Mouse (Mus musculus): ENCODE measurements around the gene P4hb. TPM values are rescaled to one million over a fixed set of nuclear protein-coding genes. Genes with fewer than 3 reads are reported as not detected.
A peak's percentile ranks its signal among the peaks of the same experiment; 100 is the strongest.

P4hb gene
- polyA plus RNA-seq, 1 experiment = 444 TPM

- TF ChIP-seq MYOG (IDR thresholded peaks at IDR 0.05; ENCODE audit: control insufficient read depth in 1 of 3, insufficient read depth in 1 of 3, insufficient read length in 2 of 3, low read depth in 2 of 3) (no peak), REST (IDR thresholded peaks at IDR 0.05; ENCODE audit: insufficient read depth, insufficient read length) (no peak), POLR2AphosphoS2 (IDR thresholded peaks at IDR 0.05; ENCODE audit: insufficient read length, low read depth) (peak; percentile 34), MYOD1 (IDR thresholded peaks at IDR 0.05; ENCODE audit: control insufficient read depth in 1 of 3, insufficient read length in 2 of 3, low read depth in 2 of 3) (no peak), MAX (IDR thresholded peaks at IDR 0.05; ENCODE audit: low read depth) (no peak), USF1 (IDR thresholded peaks at IDR 0.05; ENCODE audit: low read depth) (no peak), SRF (IDR thresholded peaks at IDR 0.05; ENCODE audit: control insufficient read depth, insufficient read length, low read depth) (no peak), POLR2A (IDR thresholded peaks at IDR 0.05; ENCODE audit: insufficient read length, low read depth) (peak; percentile 4)
These were observed 7.1 kb upstream of the P4hb start for GRCm38 (mm10) chr11:120580190-120580589.

DNA sequence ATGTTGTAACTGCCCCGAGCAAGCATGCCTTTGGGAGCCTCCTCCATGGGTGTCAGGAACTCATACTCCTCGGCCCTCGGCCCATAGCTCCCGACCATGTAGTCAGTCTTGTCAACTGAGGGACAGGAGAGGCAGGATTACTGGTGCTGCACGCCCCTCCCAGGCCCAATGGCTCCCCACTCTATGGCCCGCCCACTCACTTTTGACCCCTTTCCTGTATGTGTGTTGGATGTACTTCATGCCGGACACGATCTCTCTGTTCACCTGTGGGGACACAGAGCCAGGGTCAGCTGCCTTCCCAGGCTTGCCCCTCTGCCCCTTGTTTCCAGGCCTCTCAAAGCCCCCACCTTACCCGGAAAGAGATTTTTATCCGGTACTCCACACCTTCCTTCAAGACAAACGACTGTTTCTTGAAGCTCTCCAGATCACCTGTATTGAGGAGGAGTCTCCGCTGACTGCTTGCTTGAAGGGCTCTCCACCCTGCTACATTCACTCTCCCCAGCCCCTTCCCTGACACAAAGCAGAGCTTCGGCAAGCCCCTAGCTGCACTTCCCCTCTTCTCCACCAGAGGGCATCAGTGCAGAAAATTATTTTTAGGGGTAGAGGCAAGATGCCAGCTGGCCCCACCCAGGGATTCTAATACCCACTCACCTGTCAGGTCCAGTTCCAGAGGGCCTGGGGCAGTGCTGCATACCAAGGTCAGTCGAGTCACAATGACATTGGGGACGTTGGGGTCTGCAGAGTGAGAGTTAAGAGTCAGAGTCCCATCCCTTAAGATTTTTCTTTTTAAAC is 6.5 kb upstream of the P4hb start:
- Histone ChIP-seq H3K27me3 (ENCODE audit: control insufficient read depth, insufficient read depth, insufficient read length) (no peaks in the 10 kb centered on the region), H3K4me2 (ENCODE audit: low read depth) (peak overlapping the region; percentile 100), H3K36me3 (ENCODE audit: control insufficient read depth, insufficient read depth) (peaks cover 24% of the 10 kb centered on the region), H3K4me3 (peak overlapping the region; percentile 99), H3ac (ENCODE audit: control insufficient read depth, insufficient read length) (peak overlapping the region; percentile 90), H3K79me2 (ENCODE audit: control insufficient read depth, insufficient read depth) (peaks cover 25% of the 10 kb centered on the region)
- TF ChIP-seq MYOD1 (IDR thresholded peaks at IDR 0.05; ENCODE audit: control insufficient read depth in 1 of 3, insufficient read length in 2 of 3, low read depth in 2 of 3) = peak in 2 of 3 experiments; percentile 6 to 67
- TF ChIP-seq POLR2A (IDR thresholded peaks at IDR 0.05; ENCODE audit: insufficient read length, low read depth) = peak; percentile 9
- TF ChIP-seq CEBPB (IDR thresholded peaks at IDR 0.05; ENCODE audit: insufficient read depth, poor library complexity, severe bottlenecking) = no peak
- TF ChIP-seq MYOG (IDR thresholded peaks at IDR 0.05; ENCODE audit: control insufficient read depth in 1 of 3, insufficient read depth in 1 of 3, insufficient read length in 2 of 3, low read depth in 2 of 3) = peak in 1 of 3 experiments; percentile 49

More at GRCm38 (mm10) chr11:120580190-120580589, 7.1 kb upstream of the P4hb start:
- H3K36me3 ChIP-seq (ENCODE audit: control insufficient read depth, insufficient read depth) = peaks cover 24% of the 10 kb centered on the region
- peak overlapping the region; percentile 99 for H3K4me3 ChIP-seq
- H3K4me2 ChIP-seq (ENCODE audit: low read depth) = peak overlapping the region; percentile 100
- no peaks in the 10 kb centered on the region for H3K27me3 ChIP-seq (ENCODE audit: control insufficient read depth, insufficient read depth, insufficient read length)
- H3K79me2 ChIP-seq (ENCODE audit: control insufficient read depth, insufficient read depth) = peaks cover 25% of the 10 kb centered on the region
- H3ac ChIP-seq (ENCODE audit: control insufficient read depth, insufficient read length) = peak overlapping the region; percentile 90

DNA sequence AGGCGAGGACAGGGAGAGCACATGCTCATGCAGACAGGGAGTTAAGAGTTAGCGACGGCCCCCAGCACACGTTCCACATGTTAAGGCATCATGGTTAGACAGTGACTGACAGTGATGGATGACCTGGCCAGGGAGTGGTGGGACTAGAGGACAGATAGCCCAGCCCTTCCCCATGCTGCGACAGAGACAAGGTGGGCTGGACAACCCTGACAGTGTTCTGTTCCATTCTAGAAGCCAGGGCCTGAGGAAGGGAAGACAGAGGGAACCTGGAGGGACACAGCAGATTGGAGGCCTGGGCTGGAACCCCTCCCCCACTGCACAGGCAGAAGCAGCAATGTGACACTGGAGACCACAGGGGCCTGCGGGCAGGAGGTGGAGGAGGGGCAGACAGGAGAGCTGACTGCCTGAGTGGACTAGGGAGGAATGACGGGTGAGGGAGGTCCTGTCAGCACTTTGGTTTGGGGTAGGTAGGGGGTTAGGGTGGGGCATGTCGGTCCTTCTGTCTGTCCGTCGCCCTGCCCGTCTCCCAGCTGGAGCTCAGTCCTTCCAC is 5.7 kb upstream of the P4hb start:
- Histone ChIP-seq H3K4me3 (peak overlapping the region; percentile 99), H3K4me2 (ENCODE audit: low read depth) (peak overlapping the region; percentile 100), H3K36me3 (ENCODE audit: control insufficient read depth, insufficient read depth) (peaks cover 24% of the 10 kb centered on the region), H3K27me3 (ENCODE audit: control insufficient read depth, insufficient read depth, insufficient read length) (no peaks in the 10 kb centered on the region), H3K79me2 (ENCODE audit: control insufficient read depth, insufficient read depth) (peaks cover 32% of the 10 kb centered on the region), H3ac (ENCODE audit: control insufficient read depth, insufficient read length) (no peak overlapping the region)
- TF ChIP-seq POLR2AphosphoS2 (IDR thresholded peaks at IDR 0.05; ENCODE audit: insufficient read length, low read depth) (peak; percentile 42), E2F4 (IDR thresholded peaks at IDR 0.05; ENCODE audit: insufficient read depth) (no peak), TCF3 (IDR thresholded peaks at IDR 0.05; ENCODE audit: insufficient read length, low read depth) (no peak)

DNA sequence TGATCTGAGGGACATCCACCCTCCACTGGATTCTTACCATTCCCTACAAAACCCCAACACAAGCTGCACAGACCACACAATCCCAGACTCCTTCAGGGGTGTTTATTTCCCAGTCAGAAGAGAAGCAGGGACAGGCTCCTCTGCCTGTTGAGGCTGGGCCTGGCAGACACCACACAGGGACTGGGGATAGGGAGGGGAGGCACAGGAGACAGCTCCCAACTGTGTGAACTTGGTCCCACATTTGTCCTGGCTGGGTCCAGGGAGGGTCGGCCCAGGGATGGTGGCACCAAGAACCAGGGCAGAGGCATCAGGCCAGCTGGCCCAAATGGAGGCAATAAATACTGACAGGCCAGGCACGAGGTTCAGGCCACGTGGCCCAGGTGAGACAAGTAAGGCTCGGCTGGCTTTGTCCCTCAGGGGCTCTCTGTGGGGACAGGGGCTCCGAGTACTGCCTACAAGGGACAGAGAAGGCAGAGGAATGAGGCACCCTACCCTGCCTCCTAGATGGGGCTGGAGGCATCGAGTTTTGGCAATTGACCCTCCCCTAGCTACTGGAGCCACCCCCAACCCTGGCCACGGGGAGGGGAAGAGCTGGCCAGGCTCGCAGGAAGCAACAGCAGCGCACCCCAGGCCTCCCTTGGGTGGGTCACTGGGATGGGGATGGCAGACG is 5.1 kb upstream of the P4hb start:
- no peak for TF ChIP-seq CEBPB (IDR thresholded peaks at IDR 0.05; ENCODE audit: insufficient read depth, poor library complexity, severe bottlenecking)
- peak; percentile 26 for TF ChIP-seq POLR2AphosphoS2 (IDR thresholded peaks at IDR 0.05; ENCODE audit: insufficient read length, low read depth)
- Histone ChIP-seq H3K79me2 (ENCODE audit: control insufficient read depth, insufficient read depth) (peaks cover 32% of the 10 kb centered on the region), H3ac (ENCODE audit: control insufficient read depth, insufficient read length) (no peak overlapping the region), H3K4me3 (no peak overlapping the region), H3K4me2 (ENCODE audit: low read depth) (no peak overlapping the region), H3K27me3 (ENCODE audit: control insufficient read depth, insufficient read depth, insufficient read length) (no peaks in the 10 kb centered on the region), H3K36me3 (ENCODE audit: control insufficient read depth, insufficient read depth) (peaks cover 24% of the 10 kb centered on the region)

DNA sequence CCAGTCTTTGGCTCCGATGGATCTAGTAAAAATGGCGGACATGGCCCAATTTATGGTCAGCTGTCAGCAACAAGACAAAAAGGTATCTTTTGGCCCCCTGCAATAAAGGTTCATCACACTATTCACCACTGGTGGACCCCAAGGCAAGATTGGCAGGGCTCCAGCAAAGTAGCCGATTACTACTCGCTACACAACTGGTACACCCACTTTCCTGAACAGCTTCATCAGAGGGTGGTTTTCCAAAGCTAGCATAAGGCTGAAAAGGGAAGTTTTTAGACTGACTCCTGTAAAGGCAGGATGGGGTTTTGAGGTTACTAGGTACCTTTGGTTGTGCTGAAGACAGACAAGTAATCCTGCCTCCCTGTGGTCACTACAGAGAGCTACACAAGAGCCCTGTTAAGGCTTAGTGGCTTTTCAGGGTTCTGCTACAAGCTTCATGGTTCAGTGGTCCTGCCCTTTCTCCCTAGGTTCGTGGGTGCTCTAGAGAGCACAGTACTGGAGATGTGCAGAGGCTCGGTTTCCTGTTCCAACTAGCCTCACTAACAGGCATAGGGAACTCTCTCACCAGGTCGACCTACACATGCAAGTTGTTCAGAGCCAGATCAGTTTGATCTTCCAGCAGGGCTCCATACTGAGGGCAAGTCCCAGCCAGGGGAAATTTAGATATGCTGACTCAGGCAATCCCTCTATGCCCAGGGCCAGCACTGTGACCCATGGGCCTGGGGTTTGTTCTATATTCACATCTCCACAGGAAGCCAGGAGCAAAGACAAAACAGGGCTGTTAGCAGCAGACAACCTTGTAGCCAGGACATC is 4.4 kb upstream of the P4hb start:
- Histone ChIP-seq H3K27me3 (ENCODE audit: control insufficient read depth, insufficient read depth, insufficient read length) (no peaks in the 10 kb centered on the region), H3K4me3 (no peak overlapping the region), H3ac (ENCODE audit: control insufficient read depth, insufficient read length) (no peak overlapping the region), H3K79me2 (ENCODE audit: control insufficient read depth, insufficient read depth) (peaks cover 34% of the 10 kb centered on the region), H3K36me3 (ENCODE audit: control insufficient read depth, insufficient read depth) (peaks cover 24% of the 10 kb centered on the region), H3K4me2 (ENCODE audit: low read depth) (no peak overlapping the region)
- TF ChIP-seq E2F4 (IDR thresholded peaks at IDR 0.05; ENCODE audit: insufficient read depth) = no peak
- no peak for TF ChIP-seq SRF (IDR thresholded peaks at IDR 0.05; ENCODE audit: control insufficient read depth, insufficient read length, low read depth)
- no peak for TF ChIP-seq CEBPB (IDR thresholded peaks at IDR 0.05; ENCODE audit: insufficient read depth, poor library complexity, severe bottlenecking)
- peak; percentile 8 for TF ChIP-seq POLR2AphosphoS2 (IDR thresholded peaks at IDR 0.05; ENCODE audit: insufficient read length, low read depth)
- no peak for TF ChIP-seq REST (IDR thresholded peaks at IDR 0.05; ENCODE audit: insufficient read depth, insufficient read length)
- TF ChIP-seq POLR2A (IDR thresholded peaks at IDR 0.05; ENCODE audit: insufficient read length, low read depth) = no peak
- no peak for TF ChIP-seq TCF12 (IDR thresholded peaks at IDR 0.05; ENCODE audit: insufficient read depth, poor library complexity, severe bottlenecking)
- TF ChIP-seq USF1 (IDR thresholded peaks at IDR 0.05; ENCODE audit: low read depth) = no peak
